Mouse (Mus musculus) mesoderm, embryonic 11.5 days (tissue): ENCODE results near the gene Pax3.

Experiments used
- DNase-seq: peaks from one replicate; pipeline ENCODE4 v3.0.0-alpha.2; 2012; ENCODE audit warnings: low read depth, low spot score

Pax3 gene

GRCm38 (mm10) chr1:78088646-78089045 is 108.3 kb downstream of the Pax3 start:
- no peak for DNase-seq

- peak; percentile 45 for DNase-seq
Measured at GRCm38 (mm10) chr1:78081761-78082160, 115.2 kb downstream of the Pax3 start.

DNA sequence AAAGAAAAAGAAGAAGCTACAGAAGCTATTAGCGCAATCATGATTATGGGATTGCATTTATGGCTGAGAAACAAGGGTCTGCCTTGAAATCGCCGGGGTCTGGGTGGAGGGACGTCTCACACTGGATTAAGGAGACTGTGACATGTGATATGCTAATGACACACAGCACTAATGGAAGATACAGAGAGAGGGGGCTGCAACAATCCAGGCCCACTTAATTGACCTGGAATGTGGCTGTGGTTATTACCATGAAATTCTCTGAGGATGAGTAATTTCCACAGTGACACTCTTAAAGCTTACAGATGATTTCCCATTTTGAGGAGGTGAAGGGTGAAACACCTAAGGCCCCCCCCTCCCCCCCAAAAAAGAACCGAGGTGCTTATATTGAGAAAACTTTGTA is 136.1 kb downstream of the Pax3 start:
- no peak for DNase-seq

DNA sequence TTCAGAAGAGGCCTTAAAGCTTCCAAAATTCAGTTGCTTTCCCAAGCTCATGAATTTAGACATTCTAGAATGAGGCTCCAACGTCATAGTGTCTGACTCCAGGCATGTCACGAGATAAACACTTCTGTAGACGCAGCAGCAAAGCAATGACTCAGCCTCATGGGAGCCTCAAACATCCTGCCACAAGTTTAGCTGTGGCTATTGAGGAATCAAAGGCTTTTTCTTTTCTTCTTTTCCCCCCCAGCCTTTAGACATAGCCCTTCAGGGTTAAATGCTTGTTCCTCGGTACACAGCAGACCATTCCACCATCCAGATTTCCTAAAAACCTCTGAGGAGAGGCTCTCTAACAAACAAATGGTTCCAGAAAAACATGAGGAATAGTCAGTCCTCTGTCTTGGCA is 139.0 kb downstream of the Pax3 start:
- no peak for DNase-seq

GRCm38 (mm10) chr1:78053677-78054076 is 143.3 kb downstream of the Pax3 start:
- no peak for DNase-seq
